ENCODE assay signal across 29 mouse cellular contexts in genomic region chr3:102498931-102499330, GRCm38 (mm10). TPM values are rescaled to one million over a fixed set of nuclear protein-coding genes. Genes with fewer than 3 reads are reported as not detected.
"Had no signal": no experiment of that assay in that cellular context is flagged by ENCODE, and none has a peak within 500 bp of the region (broad histone marks: within the 10 kb centered on the region; RNA-seq: fewer than 3 reads in every experiment).

No protein-coding gene starts in this region.

- H3K9ac ChIP-seq: heart, embryonic 12.5 days; heart, embryonic 13.5 days; heart, embryonic 15.5 days; hindbrain, embryonic 12.5 days; hindbrain, embryonic 13.5 days; hindbrain, embryonic 14.5 days; hindbrain, embryonic 15.5 days; intestine, embryonic 15.5 days; kidney, embryonic 15.5 days had no signal

- DNase-seq: heart, postnatal 10 days; heart, postnatal 14 days; heart, postnatal 36 days; heart, postnatal 4 days; kidney, adult 11 months; kidney, adult 18-20 months; kidney, adult 2 months; kidney, adult 8-10 months; kidney, adult 9 months; kidney, postnatal 10 days; kidney, postnatal 14 days; kidney, postnatal 25 days; kidney, postnatal 36 days; kidney, postnatal 4 days; layer of hippocampus, adult 9-11 months; layer of hippocampus, postnatal 36 days had no signal

- H3K9me3 ChIP-seq: heart, embryonic 12.5 days; heart, embryonic 13.5 days; heart, embryonic 15.5 days; hindbrain, embryonic 10.5 days; hindbrain, embryonic 12.5 days; hindbrain, embryonic 13.5 days; hindbrain, embryonic 15.5 days; intestine, embryonic 15.5 days; kidney, embryonic 15.5 days had no signal

- H3K27ac ChIP-seq: heart, embryonic 13.5 days; heart, embryonic 15.5 days; hindbrain, embryonic 10.5 days; hindbrain, embryonic 12.5 days; hindbrain, embryonic 13.5 days; hindbrain, embryonic 14.5 days; hindbrain, embryonic 15.5 days; hindbrain, postnatal 0 days; intestine, embryonic 15.5 days; kidney, embryonic 15.5 days; kidney, postnatal 0 days had no signal

- H3K4me3 ChIP-seq: heart, embryonic 12.5 days; heart, embryonic 13.5 days; heart, embryonic 15.5 days; hindbrain, embryonic 10.5 days; hindbrain, embryonic 12.5 days; hindbrain, embryonic 13.5 days; hindbrain, embryonic 15.5 days; intestine, embryonic 15.5 days; kidney, embryonic 15.5 days had no signal

- H3K4me1 ChIP-seq: heart, embryonic 12.5 days; heart, embryonic 13.5 days; heart, embryonic 15.5 days; hindbrain, embryonic 10.5 days; hindbrain, embryonic 12.5 days; hindbrain, embryonic 13.5 days; hindbrain, embryonic 15.5 days; intestine, embryonic 15.5 days; kidney, embryonic 15.5 days had no signal

- H3K36me3 ChIP-seq: heart, embryonic 12.5 days; heart, embryonic 13.5 days; heart, embryonic 15.5 days; hindbrain, embryonic 10.5 days; hindbrain, embryonic 12.5 days; hindbrain, embryonic 13.5 days; hindbrain, embryonic 15.5 days; intestine, embryonic 15.5 days; kidney, embryonic 15.5 days had no signal

RNA-seq across cellular contexts. Expression of gene Ngf, which starts 29.2 kb away (rescaled TPM):
- total RNA-seq: hematopoietic stem cell, adult 5-6 weeks had no signal
